Mouse (Mus musculus) CH12.LX (cell line): ENCODE measurements around the gene Pcsk1n.
"Not testable (repeated sequence)": the region's sequence is repeated elsewhere in the genome, so short reads cannot be mapped to it uniquely, and the experiment has no call there.

Experiments
- CHD1 ChIP-seq: IDR thresholded peaks from 2 replicates; pipeline ENCODE4 v1.6.1; 2012; ENCODE audit warnings: low read depth, low read length, improper control_type of control experiment, inconsistent platforms
- CHD2 ChIP-seq: IDR thresholded peaks from 2 replicates; pipeline ENCODE4 v1.6.1; 2011; ENCODE audit warnings: low read length, improper control_type of control experiment
- CTCF ChIP-seq, 2 experiments: IDR thresholded peaks in 1 of 2; conservative IDR thresholded peaks in 1 of 2; 2 replicates each; pipeline ENCODE4 v1.5.1; 2011 to 2012; ENCODE audit warnings: low read depth in 2 of 2, low read length in 2 of 2, improper control_type of control experiment in 1 of 2, inconsistent platforms in 1 of 2, mild to moderate bottlenecking in 1 of 2, moderate library complexity in 1 of 2
- ELF1 ChIP-seq: IDR thresholded peaks from 2 replicates; pipeline ENCODE4 v1.6.1; 2014; ENCODE audit warnings: low read depth, mild to moderate bottlenecking, inconsistent platforms, low read length, improper control_type of control experiment
- IRF4 ChIP-seq: IDR thresholded peaks from 2 replicates; pipeline ENCODE4 v1.6.1; 2014; ENCODE audit warnings: low read depth, mild to moderate bottlenecking, inconsistent platforms, low read length, improper control_type of control experiment
- MAFK ChIP-seq: IDR thresholded peaks from 2 replicates; pipeline ENCODE4 v1.6.1; 2011; ENCODE audit warnings: low read length, improper control_type of control experiment; ENCODE audit not compliant: insufficient replicate concordance
- NELFE ChIP-seq: IDR thresholded peaks from 2 replicates; pipeline ENCODE4 v1.6.1; 2011; ENCODE audit warnings: low read depth, low read length, improper control_type of control experiment
- POLR2A ChIP-seq: IDR thresholded peaks from 2 replicates; pipeline ENCODE4 v1.6.1; 2011; ENCODE audit warnings: low read depth, mild to moderate bottlenecking, improper control_type of control experiment, low read length
- POLR2AphosphoS2 ChIP-seq: IDR thresholded peaks from 2 replicates; pipeline ENCODE4 v1.6.1; 2011; ENCODE audit warnings: low read depth, low read length, improper control_type of control experiment
- UBTF ChIP-seq: IDR thresholded peaks from 2 replicates; pipeline ENCODE4 v1.6.1; 2012; ENCODE audit warnings: low read depth, mild to moderate bottlenecking, inconsistent platforms, low read length, improper control_type of control experiment, moderate library complexity
- ZKSCAN1 ChIP-seq: IDR thresholded peaks from 2 replicates; pipeline ENCODE4 v1.6.1; 2012; ENCODE audit warnings: low read depth, inconsistent platforms, low read length, improper control_type of control experiment, borderline replicate concordance
- ZMIZ1 ChIP-seq: IDR thresholded peaks from 2 replicates; pipeline ENCODE4 v1.6.1; 2012; ENCODE audit warnings: low read depth, mild to moderate bottlenecking, inconsistent platforms, low read length, improper control_type of control experiment

GRCm38 (mm10) chrX:7915669-7916068 lies 4.0 kb upstream of the Pcsk1n start:
- not testable (repeated sequence) for TF ChIP-seq POLR2A, CHD2, ZKSCAN1, UBTF, CHD1, MAFK, ELF1, NELFE, IRF4, ZMIZ1, POLR2AphosphoS2
- peak in 1 of 2 experiments; percentile 38; a peak in 2 of 4 replicates for TF ChIP-seq CTCF (conservative IDR thresholded peaks at IDR 0.05 in 1 of 2, IDR thresholded peaks at IDR 0.05 in 1 of 2; ENCODE audit: low read depth in 2 of 2, low read length in 2 of 2)
